In genomic region chr1:155973719-155974379, GRCm38 (mm10) we compare ENCODE assay signal across 8 mouse cellular contexts. TPM values are rescaled to one million over a fixed set of nuclear protein-coding genes. Genes with fewer than 3 reads are reported as not detected.
DNase-seq lines count a peak whose midpoint lies in the region; ATAC-seq and TF ChIP-seq lines count a peak whose summit lies in the region.

No protein-coding gene starts in this region.

- H3K27ac ChIP-seq in heart, embryonic 13.5 days (replicated peaks): peak overlapping the region; percentile 94
- peak overlapping the region; percentile 92 for H3K27ac ChIP-seq in MEL (ENCODE audit: control insufficient read depth, low read depth, low read length)
- H3K27ac ChIP-seq in intestine, postnatal 0 days (ENCODE audit: low read depth, low read length): peak overlapping the region; percentile 99
- H3K27ac ChIP-seq in lung, postnatal 0 days (ENCODE audit: low read length): peak overlapping the region; percentile 97

- no peak for ATAC-seq in heart, embryonic 13.5 days (ENCODE audit: extremely low read depth, insufficient number of reproducible peaks, low FRiP score, low TSS enrichment)
- no peak for ATAC-seq in intestine, postnatal 0 days
- ATAC-seq in lung, postnatal 0 days: no peak

- no peak; a peak in 1 of 4 replicates for TF ChIP-seq EP300 in MEL (IDR thresholded peaks at IDR 0.05; ENCODE audit: low read depth in 1 of 2, low read length in 2 of 2)
- no peak for TF ChIP-seq EP300 in lung, postnatal 0 days (IDR thresholded peaks at IDR 0.05)

- TF ChIP-seq CTCF in MEL (IDR thresholded peaks at IDR 0.05 in 2 of 3, conservative IDR thresholded peaks at IDR 0.05 in 1 of 3; ENCODE audit: control insufficient read depth in 1 of 3, insufficient read depth in 1 of 3, low read depth in 2 of 3, low read length in 3 of 3, poor library complexity in 1 of 3, severe bottlenecking in 1 of 3): no peak; a peak in 1 of 6 replicates
- peak; percentile 48 for TF ChIP-seq CTCF in intestine, postnatal 0 days (IDR thresholded peaks at IDR 0.05; ENCODE audit: low read depth)
- peak; percentile 45 for TF ChIP-seq CTCF in lung, postnatal 0 days (IDR thresholded peaks at IDR 0.05)

- no peak for TF ChIP-seq RAD21 in MEL (IDR thresholded peaks at IDR 0.05; ENCODE audit: low read depth, low read length)

- 5% methylated on average over 19 of the region's 19 CpGs for WGBS in heart, embryonic 13.5 days
- WGBS in intestine, postnatal 0 days: 2% methylated on average over 19 of the region's 19 CpGs
- WGBS in lung, postnatal 0 days: 4% methylated on average over 19 of the region's 19 CpGs

- H3K36me3 ChIP-seq in heart, embryonic 13.5 days: no peaks in the 10 kb centered on the region
- H3K36me3 ChIP-seq in MEL (ENCODE audit: control insufficient read depth in 1 of 2, insufficient read depth in 2 of 2, low read length in 2 of 2): peaks cover 0 to 11% of the 10 kb centered on the region in 2 experiments; a peak in 2 of 4 replicates
- H3K36me3 ChIP-seq in erythroblast, embryonic 14.5 days (ENCODE audit: control insufficient read depth): peaks cover 6% of the 10 kb centered on the region
- no peaks in the 10 kb centered on the region for H3K36me3 ChIP-seq in intestine, postnatal 0 days (ENCODE audit: control insufficient read depth, insufficient read depth)
- H3K36me3 ChIP-seq in lung, postnatal 0 days (ENCODE audit: insufficient read depth, low read length): no peaks in the 10 kb centered on the region

- TF ChIP-seq POLR2A in MEL (IDR thresholded peaks at IDR 0.05; ENCODE audit: control insufficient read depth in 1 of 2, insufficient read depth in 1 of 2, low read depth in 1 of 2, low read length in 2 of 2, poor library complexity in 1 of 2): no peak; a peak in 1 of 4 replicates

- no peaks in the 10 kb centered on the region for H3K9me3 ChIP-seq in heart, embryonic 13.5 days
- H3K9me3 ChIP-seq in MEL (replicated peaks; ENCODE audit: insufficient read depth, low read length): no peaks in the 10 kb centered on the region
- H3K9me3 ChIP-seq in erythroblast, embryonic 14.5 days (ENCODE audit: control insufficient read depth, low read length): no peaks in the 10 kb centered on the region
- no peaks in the 10 kb centered on the region for H3K9me3 ChIP-seq in intestine, postnatal 0 days (ENCODE audit: control insufficient read depth)
- no peaks in the 10 kb centered on the region for H3K9me3 ChIP-seq in lung, postnatal 0 days (ENCODE audit: low read length)

- peak overlapping the region; percentile 70 for H3K4me2 ChIP-seq in heart, embryonic 13.5 days
- peak overlapping the region; percentile 77 for H3K4me2 ChIP-seq in intestine, postnatal 0 days (replicated peaks; ENCODE audit: low read depth)
- H3K4me2 ChIP-seq in lung, postnatal 0 days (replicated peaks; ENCODE audit: low read depth, low read length): peak overlapping the region; percentile 64

- peak overlapping the region; percentile 100 for H3K4me3 ChIP-seq in heart, embryonic 13.5 days
- peak overlapping the region; percentile 61 to 71 for H3K4me3 ChIP-seq in MEL (ENCODE audit: control insufficient read depth in 1 of 2, insufficient read depth in 1 of 2, low read depth in 2 of 2, low read length in 2 of 2)
- peak overlapping the region; percentile 100 for H3K4me3 ChIP-seq in erythroblast, embryonic 14.5 days (replicated peaks)
- peak overlapping the region; percentile 100 for H3K4me3 ChIP-seq in intestine, postnatal 0 days (ENCODE audit: low read depth, low read length)
- peak overlapping the region; percentile 99 for H3K4me3 ChIP-seq in lung, postnatal 0 days (ENCODE audit: low read depth, low read length)

- H3K79me2 ChIP-seq in MEL (ENCODE audit: control insufficient read depth, insufficient read depth, low read length, poor library complexity): peaks cover 14% of the 10 kb centered on the region

- no peaks in the 10 kb centered on the region for H3K27me3 ChIP-seq in heart, embryonic 13.5 days (replicated peaks)
- H3K27me3 ChIP-seq in MEL (ENCODE audit: control insufficient read depth in 1 of 2, insufficient read depth in 2 of 2, low read length in 2 of 2): no peaks in the 10 kb centered on the region
- H3K27me3 ChIP-seq in erythroblast, embryonic 14.5 days (ENCODE audit: control insufficient read depth): no peaks in the 10 kb centered on the region
- H3K27me3 ChIP-seq in intestine, postnatal 0 days (replicated peaks; ENCODE audit: control insufficient read depth, insufficient read depth, low read length): no peaks in the 10 kb centered on the region
- no peaks in the 10 kb centered on the region for H3K27me3 ChIP-seq in lung, postnatal 0 days (replicated peaks; ENCODE audit: insufficient read depth, low read length)

- peak overlapping the region; percentile 99 for H3K9ac ChIP-seq in heart, embryonic 13.5 days
- H3K9ac ChIP-seq in MEL (ENCODE audit: control insufficient read depth, low read depth, low read length, poor library complexity, severe bottlenecking): peak overlapping the region; percentile 94
- peak overlapping the region; percentile 100 for H3K9ac ChIP-seq in intestine, postnatal 0 days (ENCODE audit: low read depth, low read length)
- peak overlapping the region; percentile 63 for H3K9ac ChIP-seq in lung, postnatal 0 days (replicated peaks; ENCODE audit: low read depth)

- H3K4me1 ChIP-seq in heart, embryonic 13.5 days: peaks cover 33% of the 10 kb centered on the region
- peaks cover 7 to 9% of the 10 kb centered on the region in 2 experiments for H3K4me1 ChIP-seq in MEL (ENCODE audit: control insufficient read depth in 1 of 2, insufficient read depth in 2 of 2, low read length in 2 of 2)
- peaks cover 36% of the 10 kb centered on the region for H3K4me1 ChIP-seq in erythroblast, embryonic 14.5 days (ENCODE audit: control insufficient read depth)
- H3K4me1 ChIP-seq in intestine, postnatal 0 days (replicated peaks; ENCODE audit: control insufficient read depth, insufficient read depth, low read length): 0 out of 2 replicates have a peak, but pooled peaks cover 2% of the 10 kb centered on the region
- H3K4me1 ChIP-seq in lung, postnatal 0 days (ENCODE audit: insufficient read depth, low read depth, low read length): no peaks in the 10 kb centered on the region

- intact Hi-C loops in heart, postnatal 10 days (cut with DNase I): loop anchor here (2.0 kb wide), 1 partner anchor 61 kb away; the partner anchor contains the start of gene Tor1aip2

- no peak for DNase-seq in heart, postnatal 10 days
- peak; percentile 75 for DNase-seq in MEL (ENCODE audit: low read depth, low spot score)
- DNase-seq in lung, postnatal 0 days (ENCODE audit: low spot score): peak; percentile 42
- DNase-seq in spleen, postnatal 4 days (ENCODE audit: low spot score in 2 of 2): peak; percentile 22 to 70
- no peak for DNase-seq in adrenal gland, postnatal 36 days

TF ChIP-seq in MEL, 35 proteins besides CTCF, POLR2A, EP300 and RAD21:
- 0 out of 2 replicates have a peak, but pooled peaks have one; percentile 19 for TF ChIP-seq MAZ (IDR thresholded peaks at IDR 0.05; ENCODE audit: low read depth, low read length)
- peak; percentile 48; the same call in 1 of the 2 replicates for TF ChIP-seq MXI1 (IDR thresholded peaks at IDR 0.05; ENCODE audit: low read depth, low read length)
- 0 out of 2 replicates have a peak, but pooled peaks have one; percentile 31 for TF ChIP-seq MYC (IDR thresholded peaks at IDR 0.05; ENCODE audit: low read depth, low read length)
- TF ChIP-seq USF1 (IDR thresholded peaks at IDR 0.05; ENCODE audit: low read depth, low read length): no peak
- TF ChIP-seq TBP (IDR thresholded peaks at IDR 0.05; ENCODE audit: low read depth, low read length): 0 out of 2 replicates have a peak, but pooled peaks have one; percentile 3
- TF ChIP-seq CHD2 (IDR thresholded peaks at IDR 0.05; ENCODE audit: low read length): peak; percentile 18; the same call in 1 of the 2 replicates
- TF ChIP-seq ZMIZ1 (IDR thresholded peaks at IDR 0.05; ENCODE audit: low read depth, low read length): 0 out of 2 replicates have a peak, but pooled peaks have one; percentile 25
- TF ChIP-seq SIN3A (IDR thresholded peaks at IDR 0.05; ENCODE audit: low read length): peak; percentile 58
- TF ChIP-seq ZC3H11A (IDR thresholded peaks at IDR 0.05; ENCODE audit: low read depth, low read length): no peak
- no peak for TF ChIP-seq POLR2AphosphoS5 (IDR thresholded peaks at IDR 0.05; ENCODE audit: borderline replicate concordance, low read depth, low read length)
- peak; percentile 28; the same call in 1 of the 2 replicates for TF ChIP-seq ETS1 (IDR thresholded peaks at IDR 0.05; ENCODE audit: low read depth, low read length)

RNA-seq across cellular contexts. Expression of gene Cep350, which starts 0.8 kb away (rescaled TPM):
- polyA plus RNA-seq in heart, embryonic 13.5 days (2015; fragmentation: Nextera tagmentation; extraction: Ambion mirVana): 7.0 and 7.9 TPM in 2 replicates
- 10 to 100 TPM; 37.3 to 41.0 TPM for total RNA-seq in heart, postnatal 10 days (2021)
- 4.3 and 5.7 TPM in 2 replicates for total RNA-seq in MEL (2012; rRNA removed)
- polyA plus RNA-seq in MEL (2012; ENCODE audit: insufficient read depth in 1 of 2, insufficient read length in 2 of 2, low read depth in 1 of 2, low replicate concordance in 2 of 2, missing spikeins in 1 of 2): 100 to 1,000 TPM in 1 of 2 experiments, 1 to 10 TPM in 1; 9.7 to 110 TPM
- polyA plus RNA-seq in erythroblast, embryonic 14.5 days (2012): 0.15 and 0.38 TPM in 2 replicates
- 12.8 and 14.1 TPM in 2 replicates for polyA plus RNA-seq in intestine, postnatal 0 days (2015; fragmentation: Nextera tagmentation; extraction: Ambion mirVana)
- polyA plus RNA-seq in lung, postnatal 0 days (2015; fragmentation: Nextera tagmentation; extraction: Ambion mirVana): 9.3 and 11.0 TPM in 2 replicates
- total RNA-seq in adrenal gland, postnatal 36 days (2021): 10 to 100 TPM; 32.3 to 36.0 TPM

Comparison
In these comparisons a context has a peak if more than half of its experiments do, and no peak if none do; other contexts are left out.
1. DNase-seq: peak in MEL (single experiment), lung, postnatal 0 days (single experiment) and spleen, postnatal 4 days (2 of 2); none in heart, postnatal 10 days (0 of 2) and adrenal gland, postnatal 36 days (0 of 2).
2. CTCF ChIP-seq: peak in intestine, postnatal 0 days (single experiment) and lung, postnatal 0 days (single experiment); none in MEL (0 of 3).
3. Peak in every context shown above with its lines, with median percentiles within 50 percentile points of each other: H3K27ac ChIP-seq, H3K4me2 ChIP-seq, H3K4me3 ChIP-seq and H3K9ac ChIP-seq.